Mouse (Mus musculus) ES-E14 (cell line): ENCODE measurements around the gene Fbxo39.

ENCODE experiments used
- HCFC1 ChIP-seq: IDR thresholded peaks from 2 replicates; pipeline ENCODE4 v1.6.1; 2012; ENCODE audit warnings: low read length, inconsistent platforms, borderline replicate concordance; ENCODE audit not compliant: insufficient read depth
- ZNF384 ChIP-seq: IDR thresholded peaks from 2 replicates; pipeline ENCODE4 v1.6.1; 2012; ENCODE audit warnings: low read depth, low read length, inconsistent platforms

- TF ChIP-seq HCFC1 (no peak), ZNF384 (no peak)
Observed at GRCm38 (mm10) chr11:72339716-72340115, 25.5 kb downstream of the Fbxo39 start.
